Mouse (Mus musculus): ENCODE data around the gene Veph1. TPM values are rescaled to one million over a fixed set of nuclear protein-coding genes. Genes with fewer than 3 reads are reported as not detected.

Gene Veph1
- polyA plus RNA-seq, 1 experiment, result not detected

- Histone ChIP-seq H3K27ac (ENCODE audit: insufficient read depth, low read depth, low read length) (no peak overlapping the region), H3K4me3 (ENCODE audit: insufficient read depth, low read depth, low read length) (no peak overlapping the region), H3K4me1 (ENCODE audit: control insufficient read depth, insufficient read depth, low read length) (no peaks in the 10 kb centered on the region)
- TF ChIP-seq POLR2A (IDR thresholded peaks at IDR 0.05; ENCODE audit: insufficient read depth, low read depth, low read length) (no peak), CTCF (IDR thresholded peaks at IDR 0.05; ENCODE audit: insufficient read depth, low read depth, low read length) (no peak)
- 49% methylated on average over 6 of the region's 6 CpGs for WGBS
These were observed 134.0 kb downstream of the Veph1 start for GRCm38 (mm10) chr3:66162612-66163011.

- Histone ChIP-seq H3K4me1 (ENCODE audit: control insufficient read depth, insufficient read depth, low read length) (no peaks in the 10 kb centered on the region), H3K27ac (ENCODE audit: insufficient read depth, low read depth, low read length) (no peak overlapping the region), H3K4me3 (ENCODE audit: insufficient read depth, low read depth, low read length) (no peak overlapping the region)
- TF ChIP-seq CTCF (IDR thresholded peaks at IDR 0.05; ENCODE audit: insufficient read depth, low read depth, low read length), result no peak
- TF ChIP-seq POLR2A (IDR thresholded peaks at IDR 0.05; ENCODE audit: insufficient read depth, low read depth, low read length), result no peak
- 62% methylated on average over 8 of the region's 8 CpGs for WGBS
These were observed 138.7 kb downstream of the Veph1 start for GRCm38 (mm10) chr3:66157947-66158346.

GRCm38 (mm10) chr3:66137601-66138000 lies 159.0 kb downstream of the Veph1 start:
- no peak overlapping the region for H3K4me3 ChIP-seq (ENCODE audit: insufficient read depth, low read depth, low read length)
- TF ChIP-seq CTCF (IDR thresholded peaks at IDR 0.05; ENCODE audit: insufficient read depth, low read depth, low read length) (no peak), POLR2A (IDR thresholded peaks at IDR 0.05; ENCODE audit: insufficient read depth, low read depth, low read length) (no peak)
- 75% methylated on average over 7 of the region's 7 CpGs for WGBS
- H3K27ac ChIP-seq (ENCODE audit: insufficient read depth, low read depth, low read length), result no peak overlapping the region
- no peaks in the 10 kb centered on the region for H3K4me1 ChIP-seq (ENCODE audit: control insufficient read depth, insufficient read depth, low read length)

GRCm38 (mm10) chr3:66131264-66131950 lies 165.2 kb downstream of the Veph1 start:
- no peak overlapping the region for H3K4me3 ChIP-seq (ENCODE audit: insufficient read depth, low read depth, low read length)
- WGBS, result 66% methylated on average over 4 of the region's 4 CpGs
- H3K27ac ChIP-seq (ENCODE audit: insufficient read depth, low read depth, low read length), result no peak overlapping the region
- no peak for TF ChIP-seq POLR2A (IDR thresholded peaks at IDR 0.05; ENCODE audit: insufficient read depth, low read depth, low read length)
- TF ChIP-seq CTCF (IDR thresholded peaks at IDR 0.05; ENCODE audit: insufficient read depth, low read depth, low read length), result no peak
- no peaks in the 10 kb centered on the region for H3K4me1 ChIP-seq (ENCODE audit: control insufficient read depth, insufficient read depth, low read length)

GRCm38 (mm10) chr3:66129689-66130088 lies 166.9 kb downstream of the Veph1 start:
- 85% methylated on average over 5 of the region's 5 CpGs for WGBS
- no peak for TF ChIP-seq POLR2A (IDR thresholded peaks at IDR 0.05; ENCODE audit: insufficient read depth, low read depth, low read length)
- TF ChIP-seq CTCF (IDR thresholded peaks at IDR 0.05; ENCODE audit: insufficient read depth, low read depth, low read length), result no peak

GRCm38 (mm10) chr3:66105493-66105892 lies 191.1 kb downstream of the Veph1 start:
- 90% methylated on average over 5 of the region's 5 CpGs for WGBS
- no peak overlapping the region for H3K27ac ChIP-seq (ENCODE audit: insufficient read depth, low read depth, low read length)
- H3K4me1 ChIP-seq (ENCODE audit: control insufficient read depth, insufficient read depth, low read length), result no peaks in the 10 kb centered on the region
- H3K4me3 ChIP-seq (ENCODE audit: insufficient read depth, low read depth, low read length), result no peak overlapping the region
- no peak for TF ChIP-seq POLR2A (IDR thresholded peaks at IDR 0.05; ENCODE audit: insufficient read depth, low read depth, low read length)

More at GRCm38 (mm10) chr3:66129689-66130088, 166.9 kb downstream of the Veph1 start:
- H3K4me3 ChIP-seq (ENCODE audit: insufficient read depth, low read depth, low read length), result no peak overlapping the region
- H3K4me1 ChIP-seq (ENCODE audit: control insufficient read depth, insufficient read depth, low read length), result no peaks in the 10 kb centered on the region
- H3K27ac ChIP-seq (ENCODE audit: insufficient read depth, low read depth, low read length), result no peak overlapping the region

GRCm38 (mm10) chr3:66102599-66102932 lies 194.1 kb downstream of the Veph1 start:
- no peaks in the 10 kb centered on the region for H3K4me1 ChIP-seq (ENCODE audit: control insufficient read depth, insufficient read depth, low read length)
- no peak overlapping the region for H3K27ac ChIP-seq (ENCODE audit: insufficient read depth, low read depth, low read length)
- no peak for TF ChIP-seq CTCF (IDR thresholded peaks at IDR 0.05; ENCODE audit: insufficient read depth, low read depth, low read length)
- no peak for TF ChIP-seq POLR2A (IDR thresholded peaks at IDR 0.05; ENCODE audit: insufficient read depth, low read depth, low read length)
- no peak overlapping the region for H3K4me3 ChIP-seq (ENCODE audit: insufficient read depth, low read depth, low read length)
- WGBS, result 83% methylated on average over 3 of the region's 3 CpGs

GRCm38 (mm10) chr3:66101809-66102598 lies 194.6 kb downstream of the Veph1 start:
- no peak for TF ChIP-seq POLR2A (IDR thresholded peaks at IDR 0.05; ENCODE audit: insufficient read depth, low read depth, low read length)
- no peak for TF ChIP-seq CTCF (IDR thresholded peaks at IDR 0.05; ENCODE audit: insufficient read depth, low read depth, low read length)
- Histone ChIP-seq H3K27ac (ENCODE audit: insufficient read depth, low read depth, low read length) (no peak overlapping the region), H3K4me3 (ENCODE audit: insufficient read depth, low read depth, low read length) (no peak overlapping the region), H3K4me1 (ENCODE audit: control insufficient read depth, insufficient read depth, low read length) (no peaks in the 10 kb centered on the region)
- 50% methylated on average over 11 of the region's 11 CpGs for WGBS

- Histone ChIP-seq H3K27ac (ENCODE audit: insufficient read depth, low read depth, low read length) (no peak overlapping the region), H3K4me1 (ENCODE audit: control insufficient read depth, insufficient read depth, low read length) (no peaks in the 10 kb centered on the region), H3K4me3 (ENCODE audit: insufficient read depth, low read depth, low read length) (no peak overlapping the region)
- no peak for TF ChIP-seq POLR2A (IDR thresholded peaks at IDR 0.05; ENCODE audit: insufficient read depth, low read depth, low read length)
- no peak for TF ChIP-seq CTCF (IDR thresholded peaks at IDR 0.05; ENCODE audit: insufficient read depth, low read depth, low read length)
- WGBS, result 70% methylated on average over 2 of the region's 2 CpGs
These were observed 195.6 kb downstream of the Veph1 start for GRCm38 (mm10) chr3:66101074-66101473.

Data from olfactory bulb, adult 2 months (tissue).